Mouse (Mus musculus) cerebellum, adult 11 months (tissue): ENCODE data around the gene Ltbp1.

Experiments
- DNase-seq: peaks from one replicate; pipeline ENCODE4 v3.0.0; 2022

Gene Ltbp1

GRCm38 (mm10) chr17:75005281-75005684 lies at the start of gene Ltbp1:
Ltbp1 (plus strand) TSS chr17:75005568.
- DNase-seq, result no peak

GRCm38 (mm10) chr17:74959481-74960245 lies 45.7 kb upstream of the Ltbp1 start:
- DNase-seq, result no peak

- DNase-seq, result no peak
Measured at GRCm38 (mm10) chr17:74963222-74963621, 42.1 kb upstream of the Ltbp1 start.

GRCm38 (mm10) chr17:74963861-74964260 lies 41.5 kb upstream of the Ltbp1 start:
- no peak for DNase-seq

GRCm38 (mm10) chr17:74967298-74967848 lies 38.0 kb upstream of the Ltbp1 start:
- no peak for DNase-seq

GRCm38 (mm10) chr17:74968152-74968712 lies 37.1 kb upstream of the Ltbp1 start:
- DNase-seq, result no peak

GRCm38 (mm10) chr17:74968738-74969271 lies 36.6 kb upstream of the Ltbp1 start:
- no peak for DNase-seq

- no peak for DNase-seq
Measured at GRCm38 (mm10) chr17:74975192-74975591, 30.2 kb upstream of the Ltbp1 start.

- DNase-seq, result no peak
Measured at GRCm38 (mm10) chr17:74976167-74976985, 29.0 kb upstream of the Ltbp1 start.

- no peak for DNase-seq
Measured at GRCm38 (mm10) chr17:74979767-74980166, 25.6 kb upstream of the Ltbp1 start.

- DNase-seq, result no peak
Measured at GRCm38 (mm10) chr17:74981703-74982102, 23.7 kb upstream of the Ltbp1 start.

- no peak for DNase-seq
Measured at GRCm38 (mm10) chr17:74982880-74983279, 22.5 kb upstream of the Ltbp1 start.

GRCm38 (mm10) chr17:74984071-74984470 lies 21.3 kb upstream of the Ltbp1 start:
- no peak for DNase-seq

- no peak for DNase-seq
Measured at GRCm38 (mm10) chr17:74984681-74985080, 20.7 kb upstream of the Ltbp1 start.

- no peak for DNase-seq
Measured at GRCm38 (mm10) chr17:74987067-74987466, 18.3 kb upstream of the Ltbp1 start.

- no peak for DNase-seq
Measured at GRCm38 (mm10) chr17:74989691-74990090, 15.7 kb upstream of the Ltbp1 start.

GRCm38 (mm10) chr17:74990561-74990960 lies 14.8 kb upstream of the Ltbp1 start:
- no peak for DNase-seq

- no peak for DNase-seq
Measured at GRCm38 (mm10) chr17:74993726-74994581, 11.4 kb upstream of the Ltbp1 start.

- no peak for DNase-seq
Measured at GRCm38 (mm10) chr17:74994582-74994893, 10.8 kb upstream of the Ltbp1 start.

- DNase-seq, result no peak
Measured at GRCm38 (mm10) chr17:74995266-74995665, 10.1 kb upstream of the Ltbp1 start.

GRCm38 (mm10) chr17:75000066-75000465 lies 5.3 kb upstream of the Ltbp1 start:
- no peak for DNase-seq

- DNase-seq, result peak; percentile 10
Measured at GRCm38 (mm10) chr17:75004820-75005219, 548 bp upstream of the Ltbp1 start.
